Mouse (Mus musculus): ENCODE measurements around the gene Shroom3.
A peak's percentile ranks its signal among the peaks of the same experiment; 100 is the strongest.
"Not testable (repeated sequence)": the region's sequence is repeated elsewhere in the genome, so short reads cannot be mapped to it uniquely, and the experiment has no call there.

Shroom3 gene

GRCm38 (mm10) chr5:92922981-92923380 lies 239.7 kb downstream of the Shroom3 start:
- DNase-seq (ENCODE audit: inconsistent age in 2 of 2, low spot score in 1 of 2): not testable (repeated sequence)

GRCm38 (mm10) chr5:92924851-92925477 lies 241.7 kb downstream of the Shroom3 start:
- DNase-seq (ENCODE audit: inconsistent age in 2 of 2, low spot score in 1 of 2): peak; percentile 52 to 79

- DNase-seq (ENCODE audit: inconsistent age in 2 of 2, low spot score in 1 of 2): no peak
Measured at GRCm38 (mm10) chr5:92927667-92928066, 244.4 kb downstream of the Shroom3 start.

GRCm38 (mm10) chr5:92930557-92930956 lies 247.3 kb downstream of the Shroom3 start:
- no peak for DNase-seq (ENCODE audit: inconsistent age in 2 of 2, low spot score in 1 of 2)

GRCm38 (mm10) chr5:92931298-92931697 lies 248.1 kb downstream of the Shroom3 start:
- DNase-seq (ENCODE audit: inconsistent age in 2 of 2, low spot score in 1 of 2): peak in 1 of 2 experiments; percentile 55

GRCm38 (mm10) chr5:92933010-92933409 lies 249.8 kb downstream of the Shroom3 start:
- peak; percentile 55 to 63 for DNase-seq (ENCODE audit: inconsistent age in 2 of 2, low spot score in 1 of 2)

GRCm38 (mm10) chr5:92933599-92934217 lies 250.5 kb downstream of the Shroom3 start:
- peak in 1 of 2 experiments; percentile 55 for DNase-seq (ENCODE audit: inconsistent age in 2 of 2, low spot score in 1 of 2)

- peak in 1 of 2 experiments; percentile 77 for DNase-seq (ENCODE audit: inconsistent age in 2 of 2, low spot score in 1 of 2)
Measured at GRCm38 (mm10) chr5:92934269-92934939, 251.2 kb downstream of the Shroom3 start.

GRCm38 (mm10) chr5:92935883-92936282 lies 252.6 kb downstream of the Shroom3 start:
- DNase-seq (ENCODE audit: inconsistent age in 2 of 2, low spot score in 1 of 2): no peak

- DNase-seq (ENCODE audit: inconsistent age in 2 of 2, low spot score in 1 of 2): no peak
Measured at GRCm38 (mm10) chr5:92937701-92938100, 254.5 kb downstream of the Shroom3 start.

- DNase-seq (ENCODE audit: inconsistent age in 2 of 2, low spot score in 1 of 2): peak in 1 of 2 experiments; percentile 77
Measured at GRCm38 (mm10) chr5:92939246-92939995, 256.2 kb downstream of the Shroom3 start.

- DNase-seq (ENCODE audit: inconsistent age in 2 of 2, low spot score in 1 of 2): no peak
Measured at GRCm38 (mm10) chr5:92942166-92942565, 258.9 kb downstream of the Shroom3 start.

GRCm38 (mm10) chr5:92942577-92942976 lies 259.3 kb downstream of the Shroom3 start:
- DNase-seq (ENCODE audit: inconsistent age in 2 of 2, low spot score in 1 of 2): no peak

GRCm38 (mm10) chr5:92944867-92945266 lies 261.6 kb downstream of the Shroom3 start:
- no peak for DNase-seq (ENCODE audit: inconsistent age in 2 of 2, low spot score in 1 of 2)

- no peak for DNase-seq (ENCODE audit: inconsistent age in 2 of 2, low spot score in 1 of 2)
Measured at GRCm38 (mm10) chr5:92948972-92949745, 265.9 kb downstream of the Shroom3 start.

- DNase-seq (ENCODE audit: inconsistent age in 2 of 2, low spot score in 1 of 2): no peak
Measured at GRCm38 (mm10) chr5:92950583-92950982, 267.3 kb downstream of the Shroom3 start.

- DNase-seq (ENCODE audit: inconsistent age in 2 of 2, low spot score in 1 of 2): no peak
Measured at GRCm38 (mm10) chr5:92951079-92951478, 267.8 kb downstream of the Shroom3 start.

GRCm38 (mm10) chr5:92953865-92954264 lies 270.6 kb downstream of the Shroom3 start:
- DNase-seq (ENCODE audit: inconsistent age in 2 of 2, low spot score in 1 of 2): no peak

- peak; percentile 75 to 91 for DNase-seq (ENCODE audit: inconsistent age in 2 of 2, low spot score in 1 of 2)
Measured at GRCm38 (mm10) chr5:92954323-92954722, 271.1 kb downstream of the Shroom3 start.

- DNase-seq (ENCODE audit: inconsistent age in 2 of 2, low spot score in 1 of 2): peak in 1 of 2 experiments; percentile 55
Measured at GRCm38 (mm10) chr5:92954827-92955475, 271.7 kb downstream of the Shroom3 start.
